Mouse (Mus musculus) gastrocnemius, postnatal 36 days (tissue): ENCODE data around the gene Ulk4. TPM values are rescaled to one million over a fixed set of nuclear protein-coding genes. Genes with fewer than 3 reads are reported as not detected.

Experiments
- DNase-seq, 2 experiments: peaks; one replicate each; pipeline ENCODE4 v3.0.0; 2022
- intact Hi-C: fragments of 180-260 bp; cut with DNase I; formaldehyde crosslinking; loops from one replicate; pipeline ENCODE4 v1.15.1; 2025
- total RNA-seq, 2 experiments: library from RNA; stranded (reverse); gene quantifications; 2 replicates each; pipeline ENCODE4 v1.2.3; 2021

Ulk4 gene
- total RNA-seq, 2 experiments from 2014 or later: 0.20 to 0.38 TPM

GRCm38 (mm10) chr9:121043021-121043420, 234.0 kb downstream of the Ulk4 start:
- DNase-seq: no peak
- intact Hi-C loops: no loop called here

GRCm38 (mm10) chr9:121038396-121038795, 238.6 kb downstream of the Ulk4 start:
- DNase-seq: no peak

GRCm38 (mm10) chr9:121037975-121038374, 239.0 kb downstream of the Ulk4 start:
- intact Hi-C loops: no loop called here
- no peak for DNase-seq

More at GRCm38 (mm10) chr9:121038396-121038795, 238.6 kb downstream of the Ulk4 start:
- intact Hi-C loops: no loop called here

- intact Hi-C loops: no loop called here
- DNase-seq: no peak
Observed at GRCm38 (mm10) chr9:121035296-121035695, 241.7 kb downstream of the Ulk4 start.

GRCm38 (mm10) chr9:121033596-121033995, 243.4 kb downstream of the Ulk4 start:
- no peak for DNase-seq

GRCm38 (mm10) chr9:121032322-121032964, 244.6 kb downstream of the Ulk4 start:
- no peak for DNase-seq
- intact Hi-C loops: no loop called here

More at GRCm38 (mm10) chr9:121033596-121033995, 243.4 kb downstream of the Ulk4 start:
- intact Hi-C loops: no loop called here

- no peak for DNase-seq
- intact Hi-C loops: no loop called here
Observed at GRCm38 (mm10) chr9:121030949-121031348, 246.0 kb downstream of the Ulk4 start.

GRCm38 (mm10) chr9:121029786-121030185, 247.2 kb downstream of the Ulk4 start:
- no peak for DNase-seq
- intact Hi-C loops: no loop called here

GRCm38 (mm10) chr9:121023526-121024264, 253.3 kb downstream of the Ulk4 start:
- intact Hi-C loops: no loop called here
- DNase-seq: no peak

GRCm38 (mm10) chr9:121020360-121020759, 256.6 kb downstream of the Ulk4 start:
- intact Hi-C loops: no loop called here
- DNase-seq: no peak

GRCm38 (mm10) chr9:121019932-121020331, 257.1 kb downstream of the Ulk4 start:
- no peak for DNase-seq
- intact Hi-C loops: no loop called here

GRCm38 (mm10) chr9:121018524-121019315, 258.3 kb downstream of the Ulk4 start:
- intact Hi-C loops: no loop called here
- DNase-seq: no peak

GRCm38 (mm10) chr9:121015810-121016502, 261.0 kb downstream of the Ulk4 start:
- intact Hi-C loops: no loop called here
- DNase-seq: no peak

GRCm38 (mm10) chr9:121011540-121011939, 265.5 kb downstream of the Ulk4 start:
- intact Hi-C loops: no loop called here

GRCm38 (mm10) chr9:121010544-121010943, 266.5 kb downstream of the Ulk4 start:
- intact Hi-C loops: no loop called here
- no peak for DNase-seq

More at GRCm38 (mm10) chr9:121011540-121011939, 265.5 kb downstream of the Ulk4 start:
- no peak for DNase-seq

GRCm38 (mm10) chr9:121005961-121006360, 271.0 kb downstream of the Ulk4 start:
- no peak for DNase-seq
- intact Hi-C loops: no loop called here

GRCm38 (mm10) chr9:121001681-121002540, 275.1 kb downstream of the Ulk4 start:
- DNase-seq: no peak
- intact Hi-C loops: no loop called here

GRCm38 (mm10) chr9:121000641-121001320, 276.2 kb downstream of the Ulk4 start:
- intact Hi-C loops: no loop called here
- no peak for DNase-seq

- no peak for DNase-seq
- intact Hi-C loops: no loop called here
Observed at GRCm38 (mm10) chr9:120998696-120999095, 278.3 kb downstream of the Ulk4 start.
